Mouse (Mus musculus): ENCODE measurements around the gene Tet2.
"Not testable (repeated sequence)": the region's sequence is repeated elsewhere in the genome, so short reads cannot be mapped to it uniquely, and the experiment has no call there.

Tet2 gene

GRCm38 (mm10) chr3:133546790-133547189, 1.9 kb upstream of the Tet2 start:
- no peak for DNase-seq

- no peak for DNase-seq
Observed at GRCm38 (mm10) chr3:133545304-133545666, 346 bp upstream of the Tet2 start.

- DNase-seq, result peak; percentile 91
Observed at GRCm38 (mm10) chr3:133544131-133544550, 798 bp downstream of the Tet2 start.

GRCm38 (mm10) chr3:133543101-133544020, 1.6 kb downstream of the Tet2 start:
- DNase-seq, result peak; percentile 29

- DNase-seq, result no peak
Observed at GRCm38 (mm10) chr3:133542084-133542483, 2.9 kb downstream of the Tet2 start.

GRCm38 (mm10) chr3:133541000-133541399, 3.9 kb downstream of the Tet2 start:
- DNase-seq, result no peak

GRCm38 (mm10) chr3:133539991-133540390, 4.9 kb downstream of the Tet2 start:
- DNase-seq, result no peak

GRCm38 (mm10) chr3:133538499-133538898, 6.4 kb downstream of the Tet2 start:
- DNase-seq, result not testable (repeated sequence)

GRCm38 (mm10) chr3:133535644-133536043, 9.3 kb downstream of the Tet2 start:
- DNase-seq, result no peak

- DNase-seq, result no peak
Observed at GRCm38 (mm10) chr3:133534066-133534465, 10.9 kb downstream of the Tet2 start.

GRCm38 (mm10) chr3:133533272-133533995, 11.5 kb downstream of the Tet2 start:
- no peak for DNase-seq

- no peak for DNase-seq
Observed at GRCm38 (mm10) chr3:133532806-133533205, 12.1 kb downstream of the Tet2 start.

GRCm38 (mm10) chr3:133532252-133532651, 12.7 kb downstream of the Tet2 start:
- no peak for DNase-seq

- DNase-seq, result no peak
Observed at GRCm38 (mm10) chr3:133531101-133531500, 13.8 kb downstream of the Tet2 start.

GRCm38 (mm10) chr3:133530664-133531063, 14.3 kb downstream of the Tet2 start:
- no peak for DNase-seq

- DNase-seq, result no peak
Observed at GRCm38 (mm10) chr3:133526119-133526723, 18.7 kb downstream of the Tet2 start.

GRCm38 (mm10) chr3:133525578-133525977, 19.4 kb downstream of the Tet2 start:
- DNase-seq, result no peak

- DNase-seq, result no peak
Observed at GRCm38 (mm10) chr3:133524341-133525050, 20.4 kb downstream of the Tet2 start.

GRCm38 (mm10) chr3:133523191-133523590, 21.7 kb downstream of the Tet2 start:
- DNase-seq, result no peak

- DNase-seq, result no peak
Observed at GRCm38 (mm10) chr3:133522289-133522688, 22.6 kb downstream of the Tet2 start.

- no peak for DNase-seq
Observed at GRCm38 (mm10) chr3:133518801-133519200, 26.1 kb downstream of the Tet2 start.

GRCm38 (mm10) chr3:133518116-133518515, 26.8 kb downstream of the Tet2 start:
- no peak for DNase-seq

- no peak for DNase-seq
Observed at GRCm38 (mm10) chr3:133517406-133517805, 27.5 kb downstream of the Tet2 start.

Measured in right cerebral cortex, postnatal 25 days (tissue).